Mouse (Mus musculus): ENCODE results near the gene 1700092M07Rik. TPM values are rescaled to one million over a fixed set of nuclear protein-coding genes. Genes with fewer than 3 reads are reported as not detected.

1700092M07Rik gene
- 2.3 and 3.1 TPM in 2 replicates for polyA plus RNA-seq (2014; fragmentation: Nextera tagmentation; extraction: Ambion mirVana)

GRCm38 (mm10) chr19:8740603-8741002 lies at the start of gene 1700092M07Rik:
Gene 1700092M07Rik, plus strand, starts transcription at chr19:8740718.
- peak within 1 kb of the TSS; percentile 79; the same call in 1 of the 2 replicates for H3K4me2 ChIP-seq (ENCODE audit: low read depth, low read length, severe bottlenecking)
- peak; percentile 53 for DNase-seq (ENCODE audit: low spot score)
- peak within 1 kb of the TSS; percentile 87 for H3K27ac ChIP-seq (ENCODE audit: low read depth, low read length)
- ATAC-seq (replicated peaks; ENCODE audit: low FRiP score), result no peak
- peaks cover 12% of the 10 kb centered on the region for H3K4me1 ChIP-seq (replicated peaks; ENCODE audit: control insufficient read depth, insufficient read depth, low read length)
- no peaks in the 10 kb centered on the region for H3K27me3 ChIP-seq (ENCODE audit: control insufficient read depth, insufficient read depth, low read length)
- no peaks in the 10 kb centered on the region for H3K9me3 ChIP-seq (ENCODE audit: control insufficient read depth, low read length)
- H3K36me3 ChIP-seq (ENCODE audit: control insufficient read depth, insufficient read depth, low read length), result peaks cover 8% of the 10 kb centered on the region
- H3K9ac ChIP-seq (ENCODE audit: low read length), result peak within 1 kb of the TSS; percentile 62
- 70% methylated on average over 14 of the region's 14 CpGs for WGBS
- H3K4me3 ChIP-seq (ENCODE audit: low read depth, low read length), result peak within 1 kb of the TSS; percentile 67

- no peak for ATAC-seq (replicated peaks; ENCODE audit: low FRiP score)
- 62% methylated on average over 9 of the region's 9 CpGs for WGBS
Measured at GRCm38 (mm10) chr19:8691871-8692539, 48.5 kb upstream of the 1700092M07Rik start.

GRCm38 (mm10) chr19:8692740-8693139 lies 47.8 kb upstream of the 1700092M07Rik start:
- Histone ChIP-seq H3K4me1 (replicated peaks; ENCODE audit: control insufficient read depth, insufficient read depth, low read length) (no peaks in the 10 kb centered on the region), H3K9me3 (ENCODE audit: control insufficient read depth, low read length) (no peaks in the 10 kb centered on the region), H3K4me3 (ENCODE audit: low read depth, low read length) (no peak overlapping the region), H3K27ac (ENCODE audit: low read depth, low read length) (no peak overlapping the region), H3K9ac (ENCODE audit: low read length) (no peak overlapping the region), H3K27me3 (ENCODE audit: control insufficient read depth, insufficient read depth, low read length) (no peaks in the 10 kb centered on the region), H3K4me2 (ENCODE audit: low read depth, low read length, severe bottlenecking) (no peak overlapping the region), H3K36me3 (ENCODE audit: control insufficient read depth, insufficient read depth, low read length) (no peaks in the 10 kb centered on the region)
- WGBS, result 77% methylated on average over 5 of the region's 5 CpGs
- no peak for ATAC-seq (replicated peaks; ENCODE audit: low FRiP score)
- no peak for DNase-seq (ENCODE audit: low spot score)

More at GRCm38 (mm10) chr19:8691871-8692539, 48.5 kb upstream of the 1700092M07Rik start:
- H3K4me1 ChIP-seq (replicated peaks; ENCODE audit: control insufficient read depth, insufficient read depth, low read length), result no peaks in the 10 kb centered on the region
- no peak for DNase-seq (ENCODE audit: low spot score)
- H3K9me3 ChIP-seq (ENCODE audit: control insufficient read depth, low read length), result no peaks in the 10 kb centered on the region
- H3K4me3 ChIP-seq (ENCODE audit: low read depth, low read length), result no peak overlapping the region
- H3K36me3 ChIP-seq (ENCODE audit: control insufficient read depth, insufficient read depth, low read length), result no peaks in the 10 kb centered on the region
- H3K27me3 ChIP-seq (ENCODE audit: control insufficient read depth, insufficient read depth, low read length), result no peaks in the 10 kb centered on the region
- no peak overlapping the region for H3K27ac ChIP-seq (ENCODE audit: low read depth, low read length)
- no peak overlapping the region for H3K4me2 ChIP-seq (ENCODE audit: low read depth, low read length, severe bottlenecking)
- no peak overlapping the region for H3K9ac ChIP-seq (ENCODE audit: low read length)

- Histone ChIP-seq H3K4me2 (ENCODE audit: low read depth, low read length, severe bottlenecking) (no peak overlapping the region), H3K9me3 (ENCODE audit: control insufficient read depth, low read length) (no peaks in the 10 kb centered on the region), H3K27ac (ENCODE audit: low read depth, low read length) (no peak overlapping the region), H3K9ac (ENCODE audit: low read length) (no peak overlapping the region), H3K27me3 (ENCODE audit: control insufficient read depth, insufficient read depth, low read length) (no peaks in the 10 kb centered on the region), H3K4me3 (ENCODE audit: low read depth, low read length) (no peak overlapping the region), H3K36me3 (ENCODE audit: control insufficient read depth, insufficient read depth, low read length) (no peaks in the 10 kb centered on the region), H3K4me1 (replicated peaks; ENCODE audit: control insufficient read depth, insufficient read depth, low read length) (no peaks in the 10 kb centered on the region)
- no peak for DNase-seq (ENCODE audit: low spot score)
- 60% methylated on average over 6 of the region's 6 CpGs for WGBS
- peak; percentile 51; the same call in 1 of the 2 replicates for ATAC-seq (replicated peaks; ENCODE audit: low FRiP score)
Measured at GRCm38 (mm10) chr19:8695330-8695729, 45.2 kb upstream of the 1700092M07Rik start.

- Histone ChIP-seq H3K36me3 (ENCODE audit: control insufficient read depth, insufficient read depth, low read length) (no peaks in the 10 kb centered on the region), H3K4me2 (ENCODE audit: low read depth, low read length, severe bottlenecking) (no peak overlapping the region), H3K4me3 (ENCODE audit: low read depth, low read length) (no peak overlapping the region), H3K27ac (ENCODE audit: low read depth, low read length) (no peak overlapping the region), H3K27me3 (ENCODE audit: control insufficient read depth, insufficient read depth, low read length) (no peaks in the 10 kb centered on the region), H3K4me1 (replicated peaks; ENCODE audit: control insufficient read depth, insufficient read depth, low read length) (no peaks in the 10 kb centered on the region), H3K9ac (ENCODE audit: low read length) (no peak overlapping the region), H3K9me3 (ENCODE audit: control insufficient read depth, low read length) (no peaks in the 10 kb centered on the region)
- DNase-seq (ENCODE audit: low spot score), result no peak
- ATAC-seq (replicated peaks; ENCODE audit: low FRiP score), result no peak
- 78% methylated on average over 9 of the region's 9 CpGs for WGBS
Measured at GRCm38 (mm10) chr19:8699652-8700051, 40.9 kb upstream of the 1700092M07Rik start.

GRCm38 (mm10) chr19:8702458-8702857 lies 38.1 kb upstream of the 1700092M07Rik start:
- H3K36me3 ChIP-seq (ENCODE audit: control insufficient read depth, insufficient read depth, low read length), result no peaks in the 10 kb centered on the region; the same call in 1 of the 2 replicates
- H3K27me3 ChIP-seq (ENCODE audit: control insufficient read depth, insufficient read depth, low read length), result no peaks in the 10 kb centered on the region
- ATAC-seq (replicated peaks; ENCODE audit: low FRiP score), result no peak
- no peaks in the 10 kb centered on the region for H3K4me1 ChIP-seq (replicated peaks; ENCODE audit: control insufficient read depth, insufficient read depth, low read length)
- no peaks in the 10 kb centered on the region for H3K9me3 ChIP-seq (ENCODE audit: control insufficient read depth, low read length)
- no peak overlapping the region for H3K4me3 ChIP-seq (ENCODE audit: low read depth, low read length)
- no peak overlapping the region for H3K27ac ChIP-seq (ENCODE audit: low read depth, low read length)
- WGBS, result 76% methylated on average over 3 of the region's 3 CpGs
- H3K9ac ChIP-seq (ENCODE audit: low read length), result no peak overlapping the region
- no peak overlapping the region for H3K4me2 ChIP-seq (ENCODE audit: low read depth, low read length, severe bottlenecking)
- DNase-seq (ENCODE audit: low spot score), result no peak

- H3K4me3 ChIP-seq (ENCODE audit: low read depth, low read length), result no peak overlapping the region
- DNase-seq (ENCODE audit: low spot score), result no peak
- H3K4me1 ChIP-seq (replicated peaks; ENCODE audit: control insufficient read depth, insufficient read depth, low read length), result no peaks in the 10 kb centered on the region
- no peak overlapping the region for H3K4me2 ChIP-seq (ENCODE audit: low read depth, low read length, severe bottlenecking)
- H3K27ac ChIP-seq (ENCODE audit: low read depth, low read length), result no peak overlapping the region
- no peak for ATAC-seq (replicated peaks; ENCODE audit: low FRiP score)
- WGBS, result 52% methylated on average over 3 of the region's 4 CpGs
- no peaks in the 10 kb centered on the region for H3K9me3 ChIP-seq (ENCODE audit: control insufficient read depth, low read length)
- H3K36me3 ChIP-seq (ENCODE audit: control insufficient read depth, insufficient read depth, low read length), result peaks cover 9% of the 10 kb centered on the region; the same call in 1 of the 2 replicates
- H3K27me3 ChIP-seq (ENCODE audit: control insufficient read depth, insufficient read depth, low read length), result no peaks in the 10 kb centered on the region
- no peak overlapping the region for H3K9ac ChIP-seq (ENCODE audit: low read length)
Measured at GRCm38 (mm10) chr19:8703571-8703970, 36.9 kb upstream of the 1700092M07Rik start.

- Histone ChIP-seq H3K36me3 (ENCODE audit: control insufficient read depth, insufficient read depth, low read length) (peaks cover 18% of the 10 kb centered on the region), H3K27ac (ENCODE audit: low read depth, low read length) (no peak overlapping the region), H3K9me3 (ENCODE audit: control insufficient read depth, low read length) (no peaks in the 10 kb centered on the region), H3K9ac (ENCODE audit: low read length) (no peak overlapping the region), H3K27me3 (ENCODE audit: control insufficient read depth, insufficient read depth, low read length) (no peaks in the 10 kb centered on the region), H3K4me1 (replicated peaks; ENCODE audit: control insufficient read depth, insufficient read depth, low read length) (no peaks in the 10 kb centered on the region), H3K4me2 (ENCODE audit: low read depth, low read length, severe bottlenecking) (no peak overlapping the region), H3K4me3 (ENCODE audit: low read depth, low read length) (no peak overlapping the region)
- ATAC-seq (replicated peaks; ENCODE audit: low FRiP score), result no peak
- no peak for DNase-seq (ENCODE audit: low spot score)
- 75% methylated on average over 6 of the region's 6 CpGs for WGBS
Measured at GRCm38 (mm10) chr19:8705026-8705708, 35.4 kb upstream of the 1700092M07Rik start.
